Mouse (Mus musculus): ENCODE results near the gene Gm10803. TPM values are rescaled to one million over a fixed set of nuclear protein-coding genes. Genes with fewer than 3 reads are reported as not detected.

Gene Gm10803
- polyA plus RNA-seq, 1 experiment from 2014 or later: not detected

DNA sequence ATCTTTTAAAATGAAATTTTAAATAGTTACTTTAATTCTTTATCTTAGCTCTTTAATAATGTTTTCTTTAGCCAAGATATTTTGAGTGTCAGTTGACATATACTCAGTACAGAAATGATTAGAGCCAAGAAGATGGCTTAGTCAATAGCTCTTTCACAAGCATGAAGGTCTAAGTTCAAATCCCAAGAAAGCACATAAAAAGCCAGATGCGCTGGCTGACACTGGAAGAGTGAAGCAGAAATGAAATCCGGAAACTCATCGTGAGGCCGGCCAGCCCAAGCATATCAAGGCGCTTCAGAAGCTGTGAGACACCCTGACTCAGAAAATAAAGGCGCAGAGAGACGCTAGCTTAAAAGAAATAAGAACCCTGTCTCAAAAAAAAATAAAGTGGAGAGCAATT, 26.5 kb upstream of the Gm10803 start:
- H3K27me3 ChIP-seq (replicated peaks; ENCODE audit: control insufficient read depth, insufficient read depth, low read length): no peaks in the 10 kb centered on the region
- H3K4me3 ChIP-seq (replicated peaks; ENCODE audit: low read length): no peak overlapping the region
- no peak overlapping the region for H3K27ac ChIP-seq (ENCODE audit: low read length)
- no peaks in the 10 kb centered on the region for H3K36me3 ChIP-seq (ENCODE audit: control insufficient read depth, insufficient read depth)
- H3K9ac ChIP-seq (replicated peaks; ENCODE audit: low read depth, low read length): no peak overlapping the region
- 97% methylated on average over 7 of the region's 7 CpGs for WGBS
- H3K9me3 ChIP-seq (ENCODE audit: control insufficient read depth, low read length): no peaks in the 10 kb centered on the region
- H3K4me2 ChIP-seq (ENCODE audit: low read length): no peak overlapping the region
- H3K4me1 ChIP-seq (replicated peaks; ENCODE audit: control insufficient read depth, insufficient read depth, low read length): no peaks in the 10 kb centered on the region
- no peak for ATAC-seq

DNA sequence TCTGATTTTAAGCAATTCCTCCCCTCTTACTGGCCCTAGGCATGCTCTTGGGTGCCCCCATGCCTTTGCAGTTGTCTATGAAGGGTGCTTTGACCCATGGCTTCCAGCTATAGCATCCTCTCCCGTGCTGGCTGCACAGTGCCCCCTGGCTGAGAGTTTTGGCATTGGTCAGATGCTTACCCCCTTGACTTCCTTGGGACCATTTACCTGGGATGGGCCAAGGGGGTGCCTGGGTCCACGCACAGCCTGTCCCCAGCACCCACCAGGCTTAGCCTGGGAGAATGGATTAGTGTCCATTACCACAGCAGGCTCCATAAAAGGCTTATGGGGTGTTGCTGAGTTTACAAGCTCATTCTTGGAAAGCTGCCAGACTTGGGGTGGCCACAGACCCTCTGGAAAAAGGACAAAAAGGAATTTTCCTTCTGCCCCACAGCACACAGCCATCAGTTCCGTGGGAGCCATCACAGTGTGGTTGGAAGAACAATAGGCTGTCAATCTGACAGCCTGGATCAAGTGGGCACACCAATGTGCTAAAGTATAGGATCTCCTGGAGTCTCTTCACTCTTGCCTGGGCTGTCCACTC, 22.9 kb upstream of the Gm10803 start:
- no peak overlapping the region for H3K4me2 ChIP-seq (ENCODE audit: low read length)
- no peak overlapping the region for H3K9ac ChIP-seq (replicated peaks; ENCODE audit: low read depth, low read length)

DNA sequence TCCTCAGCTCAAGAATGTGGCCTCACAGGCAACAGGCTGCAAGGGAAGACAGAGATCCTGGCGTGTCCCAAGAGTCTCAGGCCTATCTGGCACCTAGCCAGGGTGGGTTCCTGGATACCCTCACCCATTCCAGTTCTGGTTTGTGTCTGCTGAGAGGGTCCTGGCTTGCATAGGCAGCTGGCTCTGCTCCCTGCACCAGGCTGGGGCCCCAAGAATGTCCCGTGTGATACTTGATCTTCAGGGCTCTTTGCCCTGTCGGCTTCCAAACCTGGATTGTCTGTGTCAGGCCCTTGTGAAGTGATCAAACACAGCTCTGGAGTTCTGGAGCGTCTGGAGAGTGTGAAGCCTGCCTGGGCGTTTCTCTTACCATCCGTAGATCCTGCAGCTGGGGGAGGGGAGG, 22.2 kb upstream of the Gm10803 start:
- no peak overlapping the region for H3K9ac ChIP-seq (replicated peaks; ENCODE audit: low read depth, low read length)
- H3K27me3 ChIP-seq (replicated peaks; ENCODE audit: control insufficient read depth, insufficient read depth, low read length): no peaks in the 10 kb centered on the region
- no peaks in the 10 kb centered on the region for H3K4me1 ChIP-seq (replicated peaks; ENCODE audit: control insufficient read depth, insufficient read depth, low read length)
- WGBS: 44% methylated on average over 6 of the region's 6 CpGs
- H3K27ac ChIP-seq (ENCODE audit: low read length): no peak overlapping the region
- no peak overlapping the region for H3K4me3 ChIP-seq (replicated peaks; ENCODE audit: low read length)
- no peak overlapping the region for H3K4me2 ChIP-seq (ENCODE audit: low read length)
- H3K9me3 ChIP-seq (ENCODE audit: control insufficient read depth, low read length): no peaks in the 10 kb centered on the region
- no peaks in the 10 kb centered on the region for H3K36me3 ChIP-seq (ENCODE audit: control insufficient read depth, insufficient read depth)
- no peak for ATAC-seq

More for the DNA sequence above, 22.9 kb upstream of the Gm10803 start:
- Histone ChIP-seq H3K9me3 (ENCODE audit: control insufficient read depth, low read length) (no peaks in the 10 kb centered on the region), H3K4me1 (replicated peaks; ENCODE audit: control insufficient read depth, insufficient read depth, low read length) (no peaks in the 10 kb centered on the region), H3K36me3 (ENCODE audit: control insufficient read depth, insufficient read depth) (no peaks in the 10 kb centered on the region), H3K4me3 (replicated peaks; ENCODE audit: low read length) (no peak overlapping the region), H3K27me3 (replicated peaks; ENCODE audit: control insufficient read depth, insufficient read depth, low read length) (no peaks in the 10 kb centered on the region), H3K27ac (ENCODE audit: low read length) (no peak overlapping the region)
- ATAC-seq: no peak
- WGBS: 29% methylated on average over 3 of the region's 3 CpGs

DNA sequence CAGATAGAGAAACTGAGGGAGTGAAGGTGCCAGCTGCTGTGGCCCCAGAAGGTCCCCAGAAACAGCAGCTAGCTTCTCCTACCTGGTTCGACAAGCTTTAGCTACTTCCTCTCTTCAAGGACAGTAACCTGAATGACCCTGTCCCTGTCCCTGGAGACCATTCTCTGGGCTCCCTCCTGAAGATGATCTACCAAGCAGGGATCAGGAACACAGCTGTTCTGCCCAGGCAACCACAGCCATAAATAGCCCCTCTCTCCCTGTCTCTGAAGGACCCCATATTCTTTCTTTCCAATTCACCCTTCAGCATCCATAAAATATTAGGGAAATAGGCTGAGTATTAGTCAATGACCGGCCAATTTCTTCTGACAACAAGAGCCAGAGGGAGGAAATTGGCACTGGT, 18.6 kb upstream of the Gm10803 start:
- WGBS: 87% methylated on average over 2 of the region's 2 CpGs
- ATAC-seq: no peak

DNA sequence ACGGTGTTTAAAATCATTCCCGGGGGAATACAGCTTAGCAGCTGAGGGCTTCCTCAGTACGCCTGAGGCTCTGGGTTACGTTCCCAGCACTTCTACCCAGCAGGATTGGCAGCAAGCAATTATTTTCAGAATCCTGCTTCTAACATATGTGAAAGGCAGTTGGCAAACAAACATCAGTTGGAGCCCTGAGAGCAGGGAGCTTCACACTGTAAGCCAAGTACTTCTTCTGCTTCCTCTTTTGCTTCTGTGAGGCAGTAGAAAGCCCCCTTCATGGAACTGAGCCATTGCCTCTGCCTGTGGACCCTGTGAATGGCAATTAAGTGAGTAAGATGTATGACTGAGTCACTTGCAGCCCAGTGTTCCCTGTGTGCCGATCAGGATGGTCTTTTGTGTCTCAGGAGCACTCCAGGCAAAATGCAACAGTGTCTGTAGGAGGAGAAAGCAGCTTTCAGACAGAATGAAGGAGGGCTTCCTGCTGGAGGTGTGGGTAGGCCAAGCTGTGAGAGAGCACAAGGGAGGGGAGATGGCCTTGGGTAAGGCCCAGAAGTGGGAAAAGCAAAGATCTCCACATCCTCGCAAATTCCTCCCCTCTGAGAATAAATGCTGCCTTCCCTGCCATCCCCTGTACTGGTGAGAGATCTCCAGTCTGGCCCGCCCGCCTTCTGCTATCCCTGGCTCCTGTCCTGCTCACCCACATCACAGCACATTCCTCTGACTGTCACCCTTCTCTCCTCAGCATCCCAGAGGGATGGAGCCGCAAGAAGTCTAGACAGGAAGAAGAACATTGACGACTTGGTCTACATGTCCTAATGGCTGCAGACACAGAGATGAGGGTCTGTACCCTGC, 7.5 kb upstream of the Gm10803 start:
- H3K4me3 ChIP-seq (replicated peaks; ENCODE audit: low read length): no peak overlapping the region
- ATAC-seq: no peak
- no peaks in the 10 kb centered on the region for H3K4me1 ChIP-seq (replicated peaks; ENCODE audit: control insufficient read depth, insufficient read depth, low read length)
- no peaks in the 10 kb centered on the region for H3K36me3 ChIP-seq (ENCODE audit: control insufficient read depth, insufficient read depth)
- no peaks in the 10 kb centered on the region for H3K9me3 ChIP-seq (ENCODE audit: control insufficient read depth, low read length)
- H3K4me2 ChIP-seq (ENCODE audit: low read length): no peak overlapping the region
- H3K27me3 ChIP-seq (replicated peaks; ENCODE audit: control insufficient read depth, insufficient read depth, low read length): no peaks in the 10 kb centered on the region
- H3K27ac ChIP-seq (ENCODE audit: low read length): no peak overlapping the region
- WGBS: 50% methylated on average over 10 of the region's 10 CpGs
- no peak overlapping the region for H3K9ac ChIP-seq (replicated peaks; ENCODE audit: low read depth, low read length)

More for the DNA sequence above, 18.6 kb upstream of the Gm10803 start:
- H3K4me2 ChIP-seq (ENCODE audit: low read length): no peak overlapping the region
- no peaks in the 10 kb centered on the region for H3K4me1 ChIP-seq (replicated peaks; ENCODE audit: control insufficient read depth, insufficient read depth, low read length)
- H3K36me3 ChIP-seq (ENCODE audit: control insufficient read depth, insufficient read depth): no peaks in the 10 kb centered on the region
- no peak overlapping the region for H3K9ac ChIP-seq (replicated peaks; ENCODE audit: low read depth, low read length)
- no peak overlapping the region for H3K27ac ChIP-seq (ENCODE audit: low read length)
- H3K27me3 ChIP-seq (replicated peaks; ENCODE audit: control insufficient read depth, insufficient read depth, low read length): no peaks in the 10 kb centered on the region
- no peak overlapping the region for H3K4me3 ChIP-seq (replicated peaks; ENCODE audit: low read length)
- no peaks in the 10 kb centered on the region for H3K9me3 ChIP-seq (ENCODE audit: control insufficient read depth, low read length)

DNA sequence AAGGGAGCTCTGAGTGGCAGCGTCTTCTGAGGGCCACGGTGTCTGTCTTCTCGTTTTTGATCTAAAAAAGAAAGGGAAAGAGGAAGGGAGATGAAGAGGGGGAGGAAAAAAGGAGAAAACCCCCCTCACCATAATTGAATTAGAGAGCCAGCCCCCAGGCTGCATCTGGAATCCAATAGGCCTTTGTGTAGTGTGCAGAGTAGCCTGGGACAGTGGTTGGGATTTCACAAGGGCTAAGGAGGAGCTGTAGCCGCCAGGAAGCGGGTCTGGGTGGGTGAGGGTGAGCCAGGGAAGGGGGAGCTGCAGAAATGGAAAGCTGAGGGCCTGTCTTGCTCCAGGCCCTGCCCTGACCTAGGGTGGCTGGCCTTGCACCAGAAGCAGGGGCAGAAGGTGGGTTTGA, 6.5 kb upstream of the Gm10803 start:
- Histone ChIP-seq H3K27me3 (replicated peaks; ENCODE audit: control insufficient read depth, insufficient read depth, low read length) (no peaks in the 10 kb centered on the region), H3K9me3 (ENCODE audit: control insufficient read depth, low read length) (no peaks in the 10 kb centered on the region), H3K4me2 (ENCODE audit: low read length) (no peak overlapping the region), H3K4me1 (replicated peaks; ENCODE audit: control insufficient read depth, insufficient read depth, low read length) (no peaks in the 10 kb centered on the region), H3K4me3 (replicated peaks; ENCODE audit: low read length) (no peak overlapping the region), H3K27ac (ENCODE audit: low read length) (no peak overlapping the region), H3K9ac (replicated peaks; ENCODE audit: low read depth, low read length) (no peak overlapping the region), H3K36me3 (ENCODE audit: control insufficient read depth, insufficient read depth) (no peaks in the 10 kb centered on the region)
- no peak for ATAC-seq
- 23% methylated on average over 5 of the region's 5 CpGs for WGBS

DNA sequence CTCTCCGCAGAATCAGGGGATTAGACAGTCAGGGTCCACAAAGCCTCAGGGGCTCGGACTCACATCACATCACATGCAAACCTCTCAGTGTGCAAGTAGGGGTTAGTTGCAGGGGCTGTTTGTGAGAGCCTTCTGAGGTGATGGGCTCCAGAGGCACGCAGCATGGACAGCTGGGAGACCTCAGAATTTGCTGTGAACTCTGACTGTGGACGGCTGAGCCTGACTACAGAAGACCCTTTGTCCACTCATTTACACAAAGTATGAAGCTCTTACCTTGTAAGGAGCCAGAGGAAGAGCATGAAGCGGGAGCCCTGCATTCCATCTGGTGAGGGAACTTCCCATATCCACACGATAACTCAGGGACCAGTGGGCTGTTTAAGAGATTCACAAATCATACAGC, 5.3 kb downstream of the Gm10803 start:
- Histone ChIP-seq H3K4me3 (replicated peaks; ENCODE audit: low read length) (no peak overlapping the region), H3K9ac (replicated peaks; ENCODE audit: low read depth, low read length) (no peak overlapping the region), H3K36me3 (ENCODE audit: control insufficient read depth, insufficient read depth) (no peaks in the 10 kb centered on the region), H3K27ac (ENCODE audit: low read length) (no peak overlapping the region), H3K9me3 (ENCODE audit: control insufficient read depth, low read length) (no peaks in the 10 kb centered on the region), H3K4me1 (replicated peaks; ENCODE audit: control insufficient read depth, insufficient read depth, low read length) (no peaks in the 10 kb centered on the region), H3K27me3 (replicated peaks; ENCODE audit: control insufficient read depth, insufficient read depth, low read length) (no peaks in the 10 kb centered on the region), H3K4me2 (ENCODE audit: low read length) (no peak overlapping the region)
- ATAC-seq: no peak
- WGBS: 47% methylated on average over 6 of the region's 6 CpGs

DNA sequence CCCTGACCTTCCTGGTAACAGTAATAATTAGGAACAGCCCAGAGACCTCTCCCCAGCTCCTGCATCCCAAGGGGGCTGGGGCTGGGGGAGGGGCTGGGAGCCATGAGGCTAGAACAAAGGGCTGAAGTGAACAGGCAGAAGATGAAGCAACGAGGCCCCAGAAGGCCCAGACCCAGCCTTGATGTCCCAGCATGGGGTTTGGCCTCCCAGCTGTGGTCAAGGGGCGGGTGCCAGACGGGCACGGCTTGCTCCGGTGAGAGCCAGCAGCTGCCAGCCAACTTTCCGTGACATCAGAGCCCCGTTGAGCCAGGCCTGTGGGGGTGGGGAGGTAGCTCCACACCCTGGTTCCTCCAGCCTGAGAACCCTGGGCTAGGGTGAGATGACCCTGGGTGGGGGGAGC, 7.3 kb downstream of the Gm10803 start:
- H3K36me3 ChIP-seq (ENCODE audit: control insufficient read depth, insufficient read depth): no peaks in the 10 kb centered on the region
- H3K4me1 ChIP-seq (replicated peaks; ENCODE audit: control insufficient read depth, insufficient read depth, low read length): 0 out of 2 replicates have a peak, but pooled peaks cover under 1% of the 10 kb centered on the region
- H3K9ac ChIP-seq (replicated peaks; ENCODE audit: low read depth, low read length): no peak overlapping the region
- no peak for ATAC-seq
- 51% methylated on average over 7 of the region's 7 CpGs for WGBS
- H3K9me3 ChIP-seq (ENCODE audit: control insufficient read depth, low read length): no peaks in the 10 kb centered on the region
- no peak overlapping the region for H3K27ac ChIP-seq (ENCODE audit: low read length)
- H3K4me3 ChIP-seq (replicated peaks; ENCODE audit: low read length): no peak overlapping the region
- H3K4me2 ChIP-seq (ENCODE audit: low read length): no peak overlapping the region
- H3K27me3 ChIP-seq (replicated peaks; ENCODE audit: control insufficient read depth, insufficient read depth, low read length): no peaks in the 10 kb centered on the region

DNA sequence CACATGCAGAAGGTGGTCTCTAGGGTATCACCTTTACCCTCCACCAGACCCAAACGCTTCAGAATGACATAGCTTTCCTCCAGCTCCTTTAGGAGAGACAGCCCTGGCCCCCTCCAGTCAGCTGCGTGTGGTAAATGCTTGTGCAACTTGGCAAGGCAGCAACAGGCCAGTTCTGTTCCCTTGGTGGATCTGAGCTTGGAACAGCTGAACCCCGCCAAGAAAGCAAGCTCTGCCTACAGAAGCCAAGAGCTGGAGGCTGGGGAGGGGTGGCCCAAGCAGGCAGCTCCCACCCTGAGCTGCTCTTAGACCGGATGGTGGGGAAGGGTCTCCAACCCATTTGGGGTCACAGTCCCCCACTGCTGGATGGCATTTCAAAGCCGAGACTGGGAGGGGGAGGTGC, 12.2 kb downstream of the Gm10803 start:
- H3K27me3 ChIP-seq (replicated peaks; ENCODE audit: control insufficient read depth, insufficient read depth, low read length): no peaks in the 10 kb centered on the region
- ATAC-seq: no peak
- H3K4me3 ChIP-seq (replicated peaks; ENCODE audit: low read length): no peak overlapping the region
- 59% methylated on average over 5 of the region's 5 CpGs for WGBS
- no peaks in the 10 kb centered on the region for H3K9me3 ChIP-seq (ENCODE audit: control insufficient read depth, low read length)
- H3K4me1 ChIP-seq (replicated peaks; ENCODE audit: control insufficient read depth, insufficient read depth, low read length): 0 out of 2 replicates have a peak, but pooled peaks cover 2% of the 10 kb centered on the region
- no peak overlapping the region for H3K4me2 ChIP-seq (ENCODE audit: low read length)
- H3K27ac ChIP-seq (ENCODE audit: low read length): no peak overlapping the region
- no peak overlapping the region for H3K9ac ChIP-seq (replicated peaks; ENCODE audit: low read depth, low read length)
- H3K36me3 ChIP-seq (ENCODE audit: control insufficient read depth, insufficient read depth): no peaks in the 10 kb centered on the region
